Mouse (Mus musculus) liver, postnatal 0 days (tissue): ENCODE measurements around the gene Dcaf7. TPM values are rescaled to one million over a fixed set of nuclear protein-coding genes. Genes with fewer than 3 reads are reported as not detected.

ENCODE experiments used
- ATAC-seq: fragments of 200-750 bp; cut with Nextera tagmentation; 2 replicates; pipeline ENCODE4 v1.8.0; 2017; ENCODE audit warnings: mild to moderate bottlenecking, moderate library complexity
- DNase-seq: peaks from one replicate; pipeline ENCODE4 v3.0.0-alpha.2; 2016
- H3K27ac ChIP-seq: fragments of 300-500 bp; sonication (generic); 2 replicates; pipeline ENCODE4 v1.5.1; 2014; ENCODE audit warnings: antibody characterized with exemption, moderate library complexity, mild to moderate bottlenecking, low read depth
- H3K27me3 ChIP-seq: fragments of 300-500 bp; sonication (generic); 2 replicates; pipeline ENCODE4 v1.6.1; 2014; ENCODE audit warnings: low read length, control low read depth, mixed read lengths; ENCODE audit not compliant: insufficient read depth
- H3K36me3 ChIP-seq: fragments of 300-500 bp; sonication (generic); replicated peaks from 2 replicates; pipeline ENCODE4 v1.6.1; 2014; ENCODE audit warnings: mild to moderate bottlenecking, control low read depth, low read length, moderate library complexity, mixed read lengths; ENCODE audit not compliant: insufficient read depth
- H3K4me1 ChIP-seq: fragments of 300-500 bp; sonication (generic); 2 replicates; pipeline ENCODE4 v1.6.1; 2014; ENCODE audit warnings: antibody characterized with exemption, mild to moderate bottlenecking, control low read depth; ENCODE audit not compliant: insufficient read depth
- H3K4me2 ChIP-seq: fragments of 300-500 bp; sonication (generic); 2 replicates; pipeline ENCODE4 v1.6.1; 2014; ENCODE audit warnings: low read depth, mild to moderate bottlenecking, low read length, moderate library complexity, mixed read lengths
- H3K4me3 ChIP-seq: fragments of 300-500 bp; sonication (generic); 2 replicates; pipeline ENCODE4 v1.5.1; 2014; ENCODE audit warnings: low read depth, low read length
- H3K9ac ChIP-seq: fragments of 300-500 bp; sonication (generic); replicated peaks from 2 replicates; pipeline ENCODE4 v1.6.1; 2014; ENCODE audit warnings: mild to moderate bottlenecking, moderate library complexity
- H3K9me3 ChIP-seq: fragments of 300-500 bp; sonication (generic); 2 replicates; pipeline ENCODE4 v1.6.1; 2016; ENCODE audit warnings: mild to moderate bottlenecking, control low read depth, low read length, mixed read lengths
- CTCF ChIP-seq: sonication (generic); IDR thresholded peaks from 2 replicates; pipeline ENCODE4 v1.5.1; 2016; ENCODE audit warnings: antibody characterized with exemption, low read depth
- EP300 ChIP-seq: IDR thresholded peaks from 2 replicates; pipeline ENCODE4 v1.6.1; 2016; ENCODE audit warnings: antibody characterized with exemption, low read depth, mild to moderate bottlenecking
- WGBS: fragments of 180-500 bp; shearing (Covaris S2); extraction: QIAGEN DNeasy Blood & Tissue Kit; methylation state at CpG from one replicate; pipeline ENCODE4 v1.1.7; 2014; ENCODE audit not compliant: insufficient replicate concordance; 5-methylcytosine and 5-hydroxymethylcytosine counted together
- polyA plus RNA-seq: library from polyadenylated mRNA; unstranded; fragments of >200 nt; fragmentation: Nextera tagmentation; extraction: Ambion mirVana; gene quantifications from 2 replicates; pipeline ENCODE4 v1.2.1, GENCODE M21; 2015

Gene Dcaf7
- polyA plus RNA-seq, result 18.6 and 20.6 TPM in 2 replicates

- Histone ChIP-seq H3K9me3 (no peaks in the 10 kb centered on the region), H3K27ac (peak within 1 kb of the TSS; percentile 89), H3K4me1 (peaks cover 18% of the 10 kb centered on the region; the same call in 1 of the 2 replicates), H3K4me2 (peak within 1 kb of the TSS; percentile 86), H3K36me3 (no peaks in the 10 kb centered on the region), H3K4me3 (peak within 1 kb of the TSS; percentile 93), H3K9ac (peak within 1 kb of the TSS; percentile 93), H3K27me3 (no peaks in the 10 kb centered on the region)
- under 1% methylated on average over 66 of the region's 66 CpGs for WGBS
- ATAC-seq (peak; percentile 98), DNase-seq (peak; percentile 97)
- no peak for TF ChIP-seq CTCF
- peak; percentile 74 for TF ChIP-seq EP300
These were observed at the start of gene Dcaf7 for GRCm38 (mm10) chr11:106036548-106037417. Gene Dcaf7 (plus strand): TSS chr11:106036872.

DNA sequence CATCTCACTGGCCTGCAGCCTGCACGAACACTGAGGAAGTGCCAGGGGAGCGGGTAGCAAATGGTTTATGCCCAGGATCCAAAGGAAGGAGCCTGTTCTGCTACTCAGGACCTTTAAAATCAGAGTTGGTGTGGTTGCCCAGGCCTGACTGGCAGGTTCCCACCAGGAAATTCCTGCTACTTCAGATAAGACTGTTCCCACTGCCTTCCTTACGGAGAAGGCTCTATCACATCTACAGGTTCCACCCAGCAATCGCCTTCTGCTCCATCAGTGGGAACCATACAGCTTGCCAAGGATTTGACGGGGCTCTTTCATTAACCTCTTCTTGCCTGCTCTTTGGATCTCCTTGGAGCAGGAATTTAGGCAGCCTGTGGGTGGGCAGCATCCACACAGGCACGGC is 49.2 kb upstream of the Dcaf7 start:
- Histone ChIP-seq H3K4me2 (no peak overlapping the region), H3K9ac (no peak overlapping the region), H3K4me1 (no peaks in the 10 kb centered on the region), H3K27me3 (peaks cover 14% of the 10 kb centered on the region; the same call in 1 of the 2 replicates), H3K27ac (no peak overlapping the region), H3K4me3 (no peak overlapping the region), H3K9me3 (no peaks in the 10 kb centered on the region), H3K36me3 (no peaks in the 10 kb centered on the region)
- ATAC-seq, result no peak
- TF ChIP-seq EP300 (no peak), CTCF (no peak)
- WGBS, result 56% methylated on average over 6 of the region's 6 CpGs
- no peak for DNase-seq

- Histone ChIP-seq H3K4me3 (no peak overlapping the region), H3K27me3 (peaks cover 15% of the 10 kb centered on the region; the same call in 1 of the 2 replicates), H3K9me3 (no peaks in the 10 kb centered on the region), H3K4me2 (no peak overlapping the region), H3K9ac (no peak overlapping the region), H3K27ac (no peak overlapping the region), H3K36me3 (no peaks in the 10 kb centered on the region), H3K4me1 (no peaks in the 10 kb centered on the region)
- DNase-seq (no peak), ATAC-seq (no peak)
- no peak for TF ChIP-seq CTCF
- TF ChIP-seq EP300, result no peak
- 62% methylated on average over 6 of the region's 6 CpGs for WGBS
These were observed 47.2 kb upstream of the Dcaf7 start for GRCm38 (mm10) chr11:105989446-105989845.

DNA sequence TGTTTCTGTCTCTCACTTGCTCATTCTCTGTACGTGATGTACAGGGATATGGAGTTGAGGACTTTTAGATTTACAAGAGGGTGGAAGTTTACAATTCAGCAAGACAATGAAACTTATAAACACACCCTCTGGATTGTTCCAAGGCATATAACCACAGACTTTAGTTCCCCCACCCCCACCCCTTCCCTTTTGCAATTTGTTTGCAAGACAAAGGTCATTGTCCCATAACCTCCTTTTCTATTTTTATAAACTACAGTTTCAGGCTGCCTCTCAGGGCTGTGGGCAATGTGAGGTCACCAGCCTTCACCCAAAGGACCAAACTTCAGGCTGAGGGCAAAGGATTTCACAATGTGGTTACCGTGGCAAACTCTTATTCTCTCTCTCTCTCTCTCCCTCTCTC is 46.4 kb upstream of the Dcaf7 start:
- Histone ChIP-seq H3K4me1 (no peaks in the 10 kb centered on the region), H3K4me2 (no peak overlapping the region), H3K36me3 (no peaks in the 10 kb centered on the region), H3K9me3 (no peaks in the 10 kb centered on the region), H3K9ac (no peak overlapping the region), H3K27me3 (peaks cover 20% of the 10 kb centered on the region; the same call in 1 of the 2 replicates), H3K27ac (no peak overlapping the region), H3K4me3 (no peak overlapping the region)
- WGBS, result 20% methylated on average over 2 of the region's 2 CpGs
- DNase-seq, result peak; percentile 31
- ATAC-seq, result peak; percentile 89
- TF ChIP-seq CTCF (no peak), EP300 (no peak)

DNA sequence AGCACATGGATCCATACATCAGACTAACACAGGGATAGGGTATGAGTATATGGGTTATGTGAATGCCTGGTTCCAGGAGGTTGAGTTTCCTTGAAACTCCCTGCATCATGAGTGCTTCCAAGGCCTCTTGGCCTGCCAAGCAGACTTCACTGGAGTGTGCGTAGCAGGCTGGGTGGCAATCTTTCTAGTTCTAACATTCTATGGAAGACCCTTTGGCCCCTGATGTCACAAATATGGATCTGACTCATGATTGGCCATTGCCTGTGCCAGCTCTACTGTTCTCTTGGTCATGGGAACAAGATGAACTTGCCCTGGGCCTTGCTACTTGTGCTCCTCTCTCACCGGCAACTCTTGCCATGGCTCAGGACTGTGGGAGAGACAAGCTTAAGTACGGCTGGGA is 42.3 kb upstream of the Dcaf7 start, which contains the start of gene Ace3:
Gene Ace3, plus strand, starts transcription at position 301 of the 400 bp plus-strand sequence.
- no peaks in the 10 kb centered on the region for H3K4me1 ChIP-seq
- no peak within 1 kb of the TSS for H3K9ac ChIP-seq
- peaks cover 39% of the 10 kb centered on the region for H3K27me3 ChIP-seq
- no peaks in the 10 kb centered on the region for H3K9me3 ChIP-seq
- 76% methylated on average over 3 of the region's 3 CpGs for WGBS
- no peak within 1 kb of the TSS for H3K4me2 ChIP-seq
- H3K27ac ChIP-seq, result no peak within 1 kb of the TSS
- TF ChIP-seq CTCF (no peak), EP300 (no peak)
- DNase-seq (no peak), ATAC-seq (no peak)
- H3K36me3 ChIP-seq, result no peaks in the 10 kb centered on the region
- H3K4me3 ChIP-seq, result no peak within 1 kb of the TSS

DNA sequence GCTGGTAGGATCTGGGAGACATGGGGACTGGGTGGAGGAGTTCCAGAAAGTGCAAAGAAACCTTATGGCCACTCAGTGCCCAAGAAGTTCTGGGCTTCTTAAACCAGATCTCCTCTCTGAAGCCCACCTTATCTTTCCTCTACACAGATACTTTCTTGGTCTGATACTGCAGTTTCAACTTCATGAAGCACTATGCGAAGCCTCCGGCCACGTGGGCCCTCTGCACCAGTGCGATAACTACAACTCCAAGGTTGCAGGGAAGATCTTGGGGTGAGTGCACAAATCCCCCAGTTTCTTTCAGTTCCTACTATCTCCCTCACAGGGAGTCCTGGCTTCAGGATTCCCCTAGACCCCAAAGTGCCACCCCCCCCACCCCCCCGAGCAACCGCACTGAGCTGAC is 36.6 kb upstream of the Dcaf7 start:
- DNase-seq, result no peak
- H3K27ac ChIP-seq, result no peak overlapping the region
- WGBS, result 77% methylated on average over 6 of the region's 6 CpGs
- no peak overlapping the region for H3K4me3 ChIP-seq
- H3K9ac ChIP-seq, result no peak overlapping the region
- H3K36me3 ChIP-seq, result no peaks in the 10 kb centered on the region
- no peak for ATAC-seq
- no peak for TF ChIP-seq CTCF
- no peak for TF ChIP-seq EP300
- no peak overlapping the region for H3K4me2 ChIP-seq
- no peaks in the 10 kb centered on the region for H3K4me1 ChIP-seq
- H3K27me3 ChIP-seq, result peaks cover 79% of the 10 kb centered on the region
- no peaks in the 10 kb centered on the region for H3K9me3 ChIP-seq
